Mouse (Mus musculus): ENCODE data around the gene Dnal1. TPM values are rescaled to one million over a fixed set of nuclear protein-coding genes. Genes with fewer than 3 reads are reported as not detected.

Gene Dnal1
- total RNA-seq, 2 experiments from 2014 or later = 99.1 to 101 TPM

DNA sequence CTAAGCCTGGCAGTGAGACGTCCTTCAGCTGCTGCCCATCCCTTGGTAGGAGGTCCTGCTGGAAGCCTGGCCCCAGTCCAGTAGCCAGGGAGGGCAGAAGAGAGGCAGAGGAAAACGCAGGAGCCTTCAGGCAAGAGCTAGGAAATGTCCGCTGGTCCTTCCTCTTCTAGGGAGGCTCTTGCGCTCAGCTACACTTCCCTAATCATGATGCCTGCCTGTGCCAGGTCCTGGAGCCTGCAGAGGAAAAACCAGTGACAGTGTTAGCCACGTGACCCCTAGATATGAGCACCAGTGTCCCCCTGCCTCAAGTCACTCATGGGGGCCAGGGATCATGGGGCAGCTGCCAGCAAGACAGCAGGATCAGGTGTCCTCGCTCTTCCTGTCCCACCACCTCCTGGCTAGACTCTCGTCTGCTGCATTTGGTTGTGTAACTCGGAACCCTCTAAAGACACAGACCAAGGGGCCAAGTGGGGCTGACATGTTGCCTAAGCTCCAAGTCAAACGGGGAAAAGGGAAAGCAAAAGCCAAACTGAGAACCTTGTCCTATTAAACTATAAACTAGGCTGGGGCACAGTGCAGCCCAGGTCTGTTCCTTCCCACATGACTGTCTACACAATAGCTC is 60.1 kb downstream of the Dnal1 start:
- no peak for TF ChIP-seq CTCF (conservative IDR thresholded peaks at IDR 0.05)
- DNase-seq (ENCODE audit: low spot score in 2 of 2) = no peak
- Histone ChIP-seq H3K4me3 (no peak overlapping the region), H3K27ac (peak overlapping the region; percentile 95; the same call in 1 of the 2 replicates)

DNA sequence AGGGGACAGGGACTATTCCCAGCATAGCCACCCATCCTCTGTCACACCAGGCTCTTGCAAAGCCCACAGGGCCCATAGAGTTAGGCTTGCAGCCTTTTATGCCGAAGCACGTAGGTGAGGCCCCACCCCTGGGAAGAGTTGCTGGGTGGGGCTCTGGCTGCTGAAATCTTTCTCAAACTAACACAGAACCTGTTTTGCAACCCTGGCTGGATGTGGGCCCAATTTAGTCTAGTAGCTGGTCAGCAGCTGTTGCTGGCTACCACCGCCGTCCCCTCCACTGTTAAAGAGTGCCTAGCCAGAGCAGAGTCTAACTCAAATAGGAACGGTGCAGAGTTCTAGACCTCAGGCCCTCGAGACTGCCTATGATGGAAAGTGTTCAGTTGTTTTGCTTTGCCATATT is 60.7 kb downstream of the Dnal1 start:
- TF ChIP-seq CTCF (conservative IDR thresholded peaks at IDR 0.05) = no peak
- Histone ChIP-seq H3K27ac (peak overlapping the region; percentile 95), H3K4me3 (peak overlapping the region; percentile 61; the same call in 1 of the 2 replicates)
- no peak for DNase-seq (ENCODE audit: low spot score in 2 of 2)

DNA sequence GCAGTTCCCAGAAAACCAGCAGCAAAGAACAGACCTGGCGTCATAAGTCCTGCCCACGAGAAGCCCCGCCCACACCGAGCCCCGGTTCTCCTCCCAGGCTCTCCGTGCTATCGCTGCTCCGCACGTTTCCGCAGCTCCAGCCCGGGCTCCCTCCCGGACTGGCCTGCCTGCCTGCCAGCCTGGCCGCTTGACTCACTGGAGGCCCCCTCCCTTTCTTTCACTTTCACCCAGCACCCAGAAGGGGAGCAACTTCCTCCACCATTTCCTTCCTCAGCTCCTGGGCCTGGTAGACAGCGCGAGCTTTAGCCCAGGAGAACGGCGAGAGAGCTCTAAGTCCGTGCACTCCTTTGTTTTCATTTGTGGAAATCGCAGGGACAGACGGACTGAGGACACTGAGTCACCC is 61.5 kb downstream of the Dnal1 start:
- Histone ChIP-seq H3K27ac (peak overlapping the region; percentile 95), H3K4me3 (peak overlapping the region; percentile 61)
- DNase-seq (ENCODE audit: low spot score in 2 of 2) = peak; percentile 75 to 79
- peak; percentile 26 for TF ChIP-seq CTCF (conservative IDR thresholded peaks at IDR 0.05)

DNA sequence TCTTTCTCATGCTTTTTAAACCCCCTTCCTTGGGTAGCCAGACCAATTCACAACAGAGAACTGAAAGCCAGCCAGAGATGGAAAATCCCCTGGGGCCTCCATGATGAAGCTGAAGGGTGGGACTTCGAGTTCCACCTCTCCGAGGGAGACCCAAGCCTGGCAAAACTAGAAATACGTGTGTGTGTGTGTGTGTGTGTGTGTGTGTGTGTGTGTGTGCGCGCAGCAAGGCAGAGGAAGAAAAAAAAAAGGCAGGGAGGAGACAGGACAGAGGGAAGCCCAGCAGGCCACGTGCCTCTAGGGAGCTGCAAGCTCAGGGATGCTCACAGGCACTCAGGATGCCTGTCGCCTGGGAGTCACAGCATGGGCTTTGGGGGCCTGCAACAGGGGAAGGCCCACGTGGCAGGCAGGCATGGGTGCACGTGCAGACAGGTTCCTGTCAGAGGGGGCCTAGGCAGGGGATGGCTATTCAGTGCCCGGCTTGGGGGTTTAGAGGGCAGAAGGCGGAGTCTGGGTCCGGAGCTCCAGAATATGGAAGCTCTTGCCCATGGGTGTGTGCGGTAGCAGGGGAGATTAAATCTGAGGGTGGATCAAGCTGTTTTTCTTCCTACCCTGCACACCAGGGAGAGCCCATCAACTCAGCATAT is 62.1 kb downstream of the Dnal1 start:
- H3K27ac ChIP-seq = peak overlapping the region; percentile 95
- TF ChIP-seq CTCF (conservative IDR thresholded peaks at IDR 0.05) = no peak
- peak overlapping the region; percentile 61 for H3K4me3 ChIP-seq
- DNase-seq (ENCODE audit: low spot score in 2 of 2) = no peak

DNA sequence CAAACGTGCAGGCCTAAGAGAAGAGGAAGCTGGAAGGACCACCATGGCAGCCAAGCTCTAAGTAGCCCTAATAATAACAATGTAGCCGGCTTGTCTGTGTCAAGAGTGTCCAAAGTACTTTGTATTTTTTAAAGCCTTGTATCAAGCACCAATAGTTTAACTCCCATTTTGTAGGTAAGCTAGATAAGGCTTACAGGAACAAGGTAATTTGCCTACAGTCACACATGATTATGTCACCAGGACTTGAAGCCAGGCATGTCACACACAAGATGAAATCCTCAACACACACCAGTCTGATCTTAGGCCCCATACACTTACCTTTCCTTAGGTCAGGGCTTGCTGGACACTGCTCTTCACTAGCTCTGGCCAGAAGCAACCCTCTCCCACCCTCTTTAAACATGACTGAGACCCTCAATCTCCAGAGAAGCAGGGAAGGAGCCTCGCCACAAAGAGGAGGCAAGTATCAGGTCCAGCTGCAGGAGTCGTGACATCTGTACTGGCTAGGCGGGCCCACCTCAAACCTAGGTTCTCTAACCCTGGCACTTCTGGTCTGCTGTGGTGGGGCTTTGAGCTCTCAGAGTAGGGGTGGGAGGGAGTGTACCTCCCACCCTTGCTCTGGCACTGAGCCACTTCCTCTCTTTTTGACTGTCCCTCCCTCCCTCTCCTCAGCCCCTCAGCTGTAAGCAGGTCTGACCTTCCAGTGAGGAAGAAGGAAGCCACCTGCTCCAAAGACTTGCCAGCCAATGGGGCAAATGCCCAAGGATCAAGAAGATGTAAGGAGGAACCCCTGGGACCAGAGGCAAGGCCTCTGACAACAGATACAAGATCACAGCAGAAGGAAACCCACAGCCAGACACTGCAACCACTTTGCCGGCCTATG is 63.0 kb downstream of the Dnal1 start:
- no peak for TF ChIP-seq CTCF (conservative IDR thresholded peaks at IDR 0.05)
- DNase-seq (ENCODE audit: low spot score in 2 of 2) = no peak
- H3K27ac ChIP-seq = peak overlapping the region; percentile 95
- no peak overlapping the region for H3K4me3 ChIP-seq

DNA sequence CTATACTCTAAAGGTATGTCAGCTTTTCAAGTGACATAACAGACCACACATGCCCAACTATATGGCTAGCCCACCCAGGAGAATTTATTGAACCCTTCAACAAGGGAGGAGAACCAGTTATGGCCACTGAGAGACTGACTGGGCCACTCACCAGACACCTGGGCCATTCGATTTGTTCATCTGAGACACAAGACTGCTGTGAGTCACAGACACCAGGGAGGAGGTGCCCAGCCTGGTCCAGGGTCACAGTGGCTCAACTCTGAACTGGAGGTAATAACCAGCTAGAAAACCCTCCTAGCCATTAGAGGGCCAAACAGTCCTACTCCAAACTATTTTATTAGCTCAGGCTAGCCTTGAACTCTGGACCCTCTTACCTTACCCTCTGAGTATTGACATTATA is 63.9 kb downstream of the Dnal1 start:
- no peak for TF ChIP-seq CTCF (conservative IDR thresholded peaks at IDR 0.05)
- DNase-seq (ENCODE audit: low spot score in 2 of 2) = no peak
- peak overlapping the region; percentile 95; the same call in 1 of the 2 replicates for H3K27ac ChIP-seq
- no peak overlapping the region for H3K4me3 ChIP-seq

DNA sequence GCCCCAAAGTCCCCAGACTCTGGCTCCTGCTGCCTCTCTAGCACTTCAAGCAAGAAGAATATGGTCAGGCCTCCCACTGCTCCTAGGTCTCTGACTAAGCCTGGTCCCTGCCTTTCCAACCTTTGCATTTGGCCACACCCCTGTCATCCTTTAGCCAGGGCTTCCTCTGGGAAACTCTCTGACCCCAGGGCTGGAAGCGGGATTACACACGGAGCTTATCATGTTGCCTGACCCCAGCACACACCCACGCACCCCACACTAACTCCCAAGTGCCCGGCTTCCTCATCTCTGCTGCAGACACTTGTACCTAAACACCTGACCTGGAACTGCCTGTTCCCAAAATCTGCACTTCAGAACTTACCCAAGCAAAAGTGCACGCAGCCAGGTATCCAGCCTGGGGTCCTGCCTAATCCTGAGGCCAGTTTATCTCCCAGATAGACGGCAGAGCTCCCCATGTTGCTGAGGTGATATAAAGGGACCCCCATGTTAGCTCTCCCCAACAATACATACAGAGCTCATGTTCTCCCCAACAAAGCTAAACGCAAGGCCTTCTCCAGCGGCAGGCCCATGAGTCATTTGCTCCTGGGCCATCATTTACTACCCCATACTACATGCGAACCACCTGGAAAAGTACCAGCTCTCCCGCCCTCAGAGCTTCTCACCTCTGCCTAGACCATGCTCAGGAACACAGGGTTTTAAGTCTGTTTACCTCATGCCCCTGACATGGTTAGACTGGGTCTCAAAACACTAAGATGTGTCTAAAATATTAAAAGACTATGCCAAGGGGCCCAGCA is 64.7 kb downstream of the Dnal1 start:
- Histone ChIP-seq H3K4me3 (no peak overlapping the region), H3K27ac (no peak overlapping the region)
- no peak for TF ChIP-seq CTCF (conservative IDR thresholded peaks at IDR 0.05)
- no peak for DNase-seq (ENCODE audit: low spot score in 2 of 2)

DNA sequence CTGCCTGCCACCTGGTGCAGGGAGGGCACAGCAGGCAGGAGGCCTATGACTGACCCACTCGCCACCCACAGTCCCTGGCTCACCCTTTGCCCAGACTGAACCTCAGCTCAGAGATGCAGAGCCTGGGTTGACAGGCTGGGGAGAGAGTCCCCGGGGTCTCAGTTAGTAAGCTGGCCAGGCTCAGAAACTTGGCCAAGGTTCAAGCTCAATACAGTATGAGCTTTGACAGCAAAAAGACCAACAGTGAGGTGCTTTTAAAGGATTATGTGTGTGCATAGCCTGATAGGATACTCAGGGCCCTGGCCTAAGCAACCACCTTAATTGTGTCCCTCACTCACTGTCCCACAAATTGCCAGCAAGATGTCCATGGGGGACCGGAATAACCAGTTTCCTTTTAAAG is 65.9 kb downstream of the Dnal1 start:
- no peak for TF ChIP-seq CTCF (conservative IDR thresholded peaks at IDR 0.05)
- no peak overlapping the region for H3K4me3 ChIP-seq
- H3K27ac ChIP-seq = no peak overlapping the region; the same call in 1 of the 2 replicates
- no peak for DNase-seq (ENCODE audit: low spot score in 2 of 2)

DNA sequence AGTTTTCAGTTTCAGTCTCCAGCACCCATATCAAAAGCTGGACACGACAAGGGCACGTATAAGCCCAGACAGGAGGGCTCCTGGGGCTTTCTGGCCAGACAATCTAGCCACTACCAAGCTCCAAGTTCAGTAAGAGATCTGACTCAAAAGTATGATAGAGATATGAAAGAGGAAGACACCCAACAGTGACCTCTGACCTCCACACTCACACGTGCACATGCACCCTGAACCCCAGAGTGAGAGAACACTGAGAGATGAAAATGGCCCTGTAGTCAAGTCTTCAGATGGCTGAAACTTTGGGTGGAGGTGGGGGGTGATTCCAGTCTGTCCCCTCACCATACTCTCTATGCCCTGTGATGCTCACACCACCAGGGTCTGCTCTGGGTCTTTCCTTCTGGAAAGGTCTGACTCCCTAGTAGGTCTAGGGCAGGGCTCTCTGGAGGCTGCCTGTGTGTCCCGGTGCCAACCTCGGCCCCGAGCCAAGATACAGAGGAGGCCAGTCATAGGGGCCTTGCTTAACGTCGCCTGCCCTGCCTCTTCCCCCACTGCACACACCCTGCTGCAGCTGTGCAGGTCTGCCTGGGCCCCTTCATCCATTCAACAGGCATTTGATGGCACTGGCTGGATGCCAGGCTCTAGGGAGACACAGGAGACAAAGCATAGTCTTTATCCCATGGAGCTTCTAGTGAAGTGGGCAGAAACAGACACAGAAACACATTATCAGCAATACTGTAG is 66.7 kb downstream of the Dnal1 start:
- TF ChIP-seq CTCF (conservative IDR thresholded peaks at IDR 0.05) = no peak
- Histone ChIP-seq H3K27ac (peak overlapping the region; percentile 11; the same call in 1 of the 2 replicates), H3K4me3 (no peak overlapping the region)
- peak in 1 of 2 experiments; percentile 42 for DNase-seq (ENCODE audit: low spot score in 2 of 2)

DNA sequence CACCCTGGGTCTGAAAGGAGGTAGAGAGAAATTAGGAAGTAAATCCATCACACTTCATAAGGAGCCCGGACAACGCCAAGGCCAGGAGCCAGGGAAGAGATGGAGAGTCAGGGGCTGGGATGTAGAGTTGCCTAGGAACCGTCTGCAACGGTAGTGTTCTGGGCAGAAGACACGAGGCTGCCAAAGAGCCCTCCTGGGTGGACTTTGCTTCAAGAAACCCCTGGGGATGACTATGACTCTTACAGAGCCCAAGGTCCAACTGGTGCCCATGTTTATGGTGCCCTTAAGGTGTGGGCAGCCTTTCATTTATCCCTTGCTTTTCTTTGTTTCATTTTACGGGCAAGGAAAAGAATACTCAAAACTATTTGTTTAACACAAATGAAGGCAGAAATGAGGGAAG is 67.8 kb downstream of the Dnal1 start:
- H3K4me3 ChIP-seq = no peak overlapping the region
- H3K27ac ChIP-seq = no peak overlapping the region; the same call in 1 of the 2 replicates
- no peak for DNase-seq (ENCODE audit: low spot score in 2 of 2)
- TF ChIP-seq CTCF (conservative IDR thresholded peaks at IDR 0.05) = no peak

DNA sequence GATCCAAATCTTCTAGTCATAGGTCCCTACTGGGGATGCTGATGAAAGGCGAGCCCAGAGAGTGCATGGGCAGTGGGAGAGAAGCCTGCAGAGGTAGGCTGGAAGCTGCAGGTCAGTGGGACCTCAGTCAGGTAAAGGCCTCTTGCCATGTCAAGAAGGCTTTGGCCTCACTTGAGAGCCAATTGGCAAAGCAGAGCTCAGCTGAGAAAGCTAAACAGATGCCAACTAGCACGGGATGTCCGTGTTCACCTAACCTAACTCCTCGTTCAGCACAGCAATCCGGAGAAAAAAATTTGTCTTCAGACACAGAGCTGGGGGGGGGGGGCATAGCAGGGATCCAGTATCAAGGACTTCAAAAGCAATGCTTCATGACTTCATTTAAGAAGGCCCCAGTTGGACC is 70.8 kb downstream of the Dnal1 start:
- no peak overlapping the region for H3K27ac ChIP-seq
- no peak for TF ChIP-seq CTCF (conservative IDR thresholded peaks at IDR 0.05)
- no peak overlapping the region for H3K4me3 ChIP-seq
- DNase-seq (ENCODE audit: low spot score in 2 of 2) = no peak

DNA sequence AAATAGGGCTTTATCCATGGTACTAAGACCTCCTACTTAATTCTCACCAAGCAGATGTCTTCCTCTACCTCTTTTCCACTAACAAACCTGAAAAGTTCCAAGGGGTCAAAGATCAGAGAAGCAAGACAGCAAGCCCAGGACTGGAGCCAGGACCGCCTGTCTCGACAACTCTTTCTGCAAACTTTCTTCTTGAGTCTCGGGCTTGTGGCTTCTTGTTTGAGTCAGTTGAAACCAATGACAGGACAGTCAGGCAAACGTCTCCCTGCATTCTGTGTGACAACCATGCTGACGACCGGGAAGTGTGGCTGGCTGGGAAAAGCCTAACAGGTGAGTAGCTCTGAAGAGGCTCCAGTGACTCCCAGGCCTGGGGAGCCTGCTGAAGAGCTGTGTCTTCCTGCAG is 71.4 kb downstream of the Dnal1 start:
- Histone ChIP-seq H3K27ac (no peak overlapping the region; the same call in 1 of the 2 replicates), H3K4me3 (no peak overlapping the region)
- no peak for DNase-seq (ENCODE audit: low spot score in 2 of 2)
- no peak for TF ChIP-seq CTCF (conservative IDR thresholded peaks at IDR 0.05)
